Mouse (Mus musculus) inflammation-experienced regulatory T-cells, adult 16 weeks (primary cell): ENCODE data around the gene Cyp4a10. TPM values are rescaled to one million over a fixed set of nuclear protein-coding genes. Genes with fewer than 3 reads are reported as not detected.

Source experiments
- polyA plus RNA-seq: library from polyadenylated mRNA; unstranded; fragments of 100-300 nt; shearing (Covaris generic); gene quantifications from one replicate; pipeline ENCODE4 v1.2.1, GENCODE M21; 2017

The Cyp4a10 gene
- polyA plus RNA-seq, result not detected

DNA sequence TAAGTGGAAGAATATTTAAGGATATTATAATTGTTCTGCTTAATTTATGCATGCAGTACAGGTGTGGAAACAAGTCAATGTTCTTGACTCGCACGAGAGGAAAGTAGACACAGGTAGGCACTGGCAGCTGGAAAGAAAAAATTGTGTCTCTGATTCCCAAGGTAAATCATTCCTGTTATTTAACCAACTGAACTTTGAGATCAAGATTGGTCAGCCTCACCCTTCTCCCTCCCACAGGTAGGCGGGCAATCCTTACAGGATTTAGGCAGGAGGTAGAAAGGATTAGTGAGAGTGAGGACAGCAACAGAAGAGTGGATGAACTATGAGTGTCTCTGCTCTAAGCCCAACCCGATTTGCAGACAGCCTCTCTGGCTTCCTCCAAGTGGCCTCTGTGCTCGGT is at the start of gene Cyp4a10:
Gene Cyp4a10, plus strand, starts transcription at position 265 of the 400 bp plus-strand sequence.

DNA sequence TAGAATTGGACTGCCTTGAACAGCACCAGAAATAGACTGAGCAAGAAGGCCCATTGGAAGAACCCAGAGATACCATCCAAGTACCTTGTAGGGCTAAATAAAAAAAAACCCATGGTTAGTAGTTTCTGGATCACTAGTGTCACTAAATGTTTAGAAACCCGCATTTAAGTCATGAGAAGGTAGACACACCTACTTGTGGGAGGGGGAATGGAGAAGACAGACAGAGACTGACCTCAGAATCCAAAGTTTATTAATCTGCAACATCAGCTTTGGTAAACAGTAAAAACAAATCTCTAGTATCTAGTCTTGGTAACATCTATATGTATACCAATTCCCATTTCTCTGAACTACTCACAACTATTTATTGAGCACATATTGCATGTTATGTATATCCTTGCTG is 22.1 kb upstream of the Cyp4a10 start, which contains the start of gene Cyp4a14:
Gene Cyp4a14, minus strand, starts transcription at position 142 of the 400 bp plus-strand sequence.

DNA sequence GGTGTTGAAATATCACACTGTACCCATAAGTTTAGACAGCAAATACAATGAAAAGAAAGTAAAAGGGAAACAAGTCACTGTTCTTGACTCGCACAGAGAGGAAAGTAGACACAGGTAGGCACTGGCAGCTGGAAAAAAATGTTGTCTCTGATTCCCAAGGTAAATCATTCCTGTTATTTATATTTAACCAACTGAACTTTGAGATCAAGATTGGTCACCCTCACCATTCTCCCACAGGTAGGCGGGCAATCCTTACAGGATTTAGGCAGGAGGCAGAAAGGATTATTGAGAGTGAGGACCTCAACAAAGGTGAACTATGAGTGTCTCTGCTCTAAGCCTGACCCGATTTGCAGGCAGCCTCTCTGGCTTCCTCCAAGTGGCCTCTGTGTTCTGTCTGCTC is 45.3 kb downstream of the Cyp4a10 start, which contains the start of gene Cyp4a31:
Gene Cyp4a31, plus strand, starts transcription at position 249 of the 400 bp plus-strand sequence.

Other genes with a start within 250 kb of the Cyp4a10 start
- gene Cyp4a12a, start 219.2 kb upstream of the Cyp4a10 start, polyA plus RNA-seq, result not detected
- gene Cyp4a12b, start 106.6 kb upstream of the Cyp4a10 start, polyA plus RNA-seq, result not detected
- gene Cyp4a30b, start 65.7 kb upstream of the Cyp4a10 start, polyA plus RNA-seq, result not detected
- not detected for gene Cyp4a14, start 22.1 kb upstream of the Cyp4a10 start, polyA plus RNA-seq
- not detected for gene Cyp4a31, start 45.4 kb downstream of the Cyp4a10 start, polyA plus RNA-seq
- gene Cyp4a32, start 82.7 kb downstream of the Cyp4a10 start, polyA plus RNA-seq, result not detected
- not detected for gene Cyp4b1, start 129.5 kb downstream of the Cyp4a10 start, polyA plus RNA-seq
- gene Efcab14, start 219.5 kb downstream of the Cyp4a10 start, polyA plus RNA-seq, result 72.9 TPM